Mouse (Mus musculus) myocyte (in vitro differentiated cells): Measurements from ENCODE around the gene Znrf2.

ENCODE experiments used
- MAX ChIP-seq: IDR thresholded peaks from one replicate; pipeline ENCODE4 v1.6.1; 2011; ENCODE audit warnings: low read depth, mild to moderate bottlenecking, control low read depth
- MYOD1 ChIP-seq, 3 experiments: IDR thresholded peaks; one replicate each; pipeline ENCODE4 v1.6.1; 2011; ENCODE audit warnings: control low read depth in 2 of 3, low read depth in 2 of 3, mild to moderate bottlenecking in 2 of 3, moderate library complexity in 1 of 3; ENCODE audit not compliant: insufficient read length in 2 of 3, control insufficient read depth in 1 of 3
- MYOG ChIP-seq, 3 experiments: IDR thresholded peaks; one replicate each; pipeline ENCODE4 v1.6.1; 2011; ENCODE audit warnings: control low read depth in 2 of 3, low read depth in 2 of 3, mild to moderate bottlenecking in 2 of 3; ENCODE audit not compliant: insufficient read length in 2 of 3, control insufficient read depth in 1 of 3, insufficient read depth in 1 of 3
- POLR2A ChIP-seq: IDR thresholded peaks from one replicate; pipeline ENCODE4 v1.6.1; 2011; ENCODE audit warnings: low read depth, mild to moderate bottlenecking, control low read depth, moderate library complexity; ENCODE audit not compliant: insufficient read length
- POLR2AphosphoS2 ChIP-seq: IDR thresholded peaks from one replicate; pipeline ENCODE4 v1.6.1; 2011; ENCODE audit warnings: low read depth, control low read depth; ENCODE audit not compliant: insufficient read length
- TCF12 ChIP-seq: IDR thresholded peaks from one replicate; pipeline ENCODE4 v1.6.1; 2011; ENCODE audit warnings: mild to moderate bottlenecking, control low read depth; ENCODE audit not compliant: poor library complexity, insufficient read depth, severe bottlenecking
- USF1 ChIP-seq: IDR thresholded peaks from one replicate; pipeline ENCODE4 v1.6.1; 2011; ENCODE audit warnings: low read depth, mild to moderate bottlenecking, control low read depth, moderate library complexity

DNA sequence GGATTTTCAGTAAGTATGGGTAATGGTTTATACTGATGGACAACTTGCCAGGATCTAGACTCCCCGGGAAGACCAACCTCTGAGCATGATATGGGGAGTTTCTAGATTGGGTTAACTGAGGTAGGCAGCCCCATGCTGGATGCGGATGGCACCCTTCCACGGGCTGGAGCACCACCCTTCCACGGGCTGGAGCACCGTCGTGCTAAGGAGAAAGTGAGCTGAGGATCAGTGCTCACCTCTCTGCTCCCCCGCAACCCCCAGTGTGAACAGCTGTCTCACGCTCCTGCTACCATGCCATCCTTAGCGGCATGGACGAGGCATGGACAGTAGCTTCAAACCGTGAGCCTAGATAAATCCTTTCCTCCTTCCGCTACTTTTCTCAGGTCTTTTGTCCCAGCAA lies 115.8 kb downstream of the Znrf2 start:
- no peak for TF ChIP-seq USF1
- no peak for TF ChIP-seq POLR2A
- no peak for TF ChIP-seq TCF12
- TF ChIP-seq POLR2AphosphoS2 = no peak
- TF ChIP-seq MAX = no peak
- no peak for TF ChIP-seq MYOG (IDR thresholded peaks at IDR 0.05; ENCODE audit: control insufficient read depth in 1 of 3, insufficient read depth in 1 of 3, insufficient read length in 2 of 3, low read depth in 2 of 3)
- no peak for TF ChIP-seq MYOD1 (IDR thresholded peaks at IDR 0.05; ENCODE audit: control insufficient read depth in 1 of 3, insufficient read length in 2 of 3, low read depth in 2 of 3)
